Mouse (Mus musculus) liver, postnatal 0 days (tissue): ENCODE measurements around the gene Copz1.

ENCODE experiments used
- CTCF ChIP-seq: sonication (generic); IDR thresholded peaks from 2 replicates; pipeline ENCODE4 v1.5.1; 2016; ENCODE audit warnings: antibody characterized with exemption, low read depth
- EP300 ChIP-seq: IDR thresholded peaks from 2 replicates; pipeline ENCODE4 v1.6.1; 2016; ENCODE audit warnings: antibody characterized with exemption, low read depth, mild to moderate bottlenecking

DNA sequence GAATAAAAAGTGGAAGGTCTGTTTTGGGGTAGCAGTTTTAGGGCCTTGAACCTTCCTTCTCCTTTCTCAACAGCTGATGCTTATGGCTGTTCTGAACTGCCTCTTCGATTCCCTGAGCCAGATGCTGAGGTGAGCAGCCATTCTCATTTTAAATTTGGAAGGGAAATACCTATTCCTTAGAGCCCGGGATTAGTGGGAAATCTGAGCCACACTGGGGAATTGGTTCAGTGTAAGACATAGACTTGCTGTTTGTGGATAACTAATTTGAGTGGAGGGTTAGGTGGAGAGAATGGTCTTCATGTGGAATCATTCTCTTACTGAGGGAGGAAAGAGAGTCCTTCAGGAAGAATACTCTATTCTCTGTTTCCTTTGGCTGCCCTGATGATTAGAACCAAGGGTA lies 22.1 kb downstream of the Copz1 start:
- TF ChIP-seq EP300 = no peak
- no peak for TF ChIP-seq CTCF
